Mouse (Mus musculus): ENCODE measurements around the gene Tent4b.
A peak's percentile ranks its signal among the peaks of the same experiment; 100 is the strongest.

The Tent4b gene

DNA sequence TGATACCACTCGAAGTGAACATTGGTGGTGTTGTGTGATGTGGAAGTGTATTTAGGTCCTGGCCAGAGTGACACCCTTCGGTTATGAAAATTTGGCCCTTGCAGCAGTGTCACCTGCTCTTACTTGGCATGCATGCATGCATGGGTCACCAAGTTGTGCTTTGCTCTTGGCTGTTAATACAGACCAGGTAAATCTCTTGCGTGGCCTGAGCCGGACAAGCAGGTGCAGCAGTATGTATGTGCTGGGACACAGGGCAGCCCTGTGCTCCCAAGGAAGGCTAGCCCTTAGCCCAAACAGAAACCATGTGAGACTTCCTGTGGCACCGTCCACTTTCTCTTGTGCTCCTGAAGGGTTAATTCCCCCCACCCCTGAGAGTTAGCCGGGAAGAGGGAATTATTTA is 28.8 kb downstream of the Tent4b start:
- ATAC-seq (ENCODE audit: insufficient number of reproducible peaks, low FRiP score, low TSS enrichment) = 0 out of 2 replicates have a peak, but pooled peaks have one; percentile 56

DNA sequence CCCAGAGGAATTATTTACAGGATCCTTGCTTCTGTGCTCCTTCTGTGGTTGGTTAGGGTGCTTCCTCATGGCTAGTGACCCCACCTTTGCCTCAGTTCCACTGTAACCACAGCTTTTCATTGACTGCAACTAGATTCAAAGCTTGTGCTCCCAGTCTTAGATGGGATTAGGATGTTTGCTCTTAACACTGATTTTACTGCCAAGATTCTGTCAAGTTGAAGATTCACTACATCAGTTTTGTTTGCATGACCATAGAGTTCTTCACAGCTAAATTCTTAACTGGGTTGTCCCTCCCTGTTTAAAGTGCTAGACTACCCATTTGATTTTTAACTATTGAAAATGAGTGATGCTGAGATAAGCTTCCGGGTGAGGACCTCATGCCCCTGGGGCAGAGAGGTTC is 29.3 kb downstream of the Tent4b start:
- no peak for ATAC-seq (ENCODE audit: insufficient number of reproducible peaks, low FRiP score, low TSS enrichment)

DNA sequence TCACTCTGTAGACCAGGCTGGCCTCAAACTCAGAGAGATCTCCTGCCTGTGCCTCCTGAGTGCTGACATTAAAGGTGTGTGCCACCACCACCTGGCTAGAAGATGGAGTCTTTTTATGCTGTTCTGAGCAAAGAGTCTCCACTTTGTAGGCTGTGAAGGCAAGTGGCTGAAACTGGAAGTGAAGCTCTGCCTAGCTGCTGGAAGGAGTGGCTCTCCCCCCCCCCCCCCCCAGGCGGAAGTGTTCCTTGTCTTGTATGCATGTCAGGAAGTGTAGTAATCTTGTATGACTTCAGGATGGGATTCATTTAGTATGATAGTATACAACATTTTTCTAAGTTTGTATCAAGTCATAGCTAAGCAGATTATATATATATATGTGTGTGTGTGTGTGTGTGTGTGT is 29.8 kb downstream of the Tent4b start:
- no peak for ATAC-seq (ENCODE audit: insufficient number of reproducible peaks, low FRiP score, low TSS enrichment)

DNA sequence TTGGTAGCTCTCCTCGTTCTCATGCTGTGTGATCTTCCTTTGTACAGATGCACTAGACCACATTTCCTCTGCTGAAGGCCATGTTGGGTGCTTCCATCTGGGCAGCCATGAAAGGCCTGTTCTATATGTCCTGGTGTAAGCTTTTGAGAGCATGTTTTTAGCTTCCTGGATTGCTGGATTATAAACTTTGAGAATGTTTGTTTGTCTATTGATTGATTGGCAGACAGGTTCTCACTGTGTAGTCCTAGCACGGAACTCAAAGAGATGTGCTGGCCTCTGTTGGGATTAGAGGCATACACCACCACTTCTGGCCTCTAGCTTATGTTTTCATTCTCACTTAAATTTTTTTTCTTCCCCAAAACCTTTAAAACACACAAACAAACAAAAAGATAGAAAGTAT is 37.7 kb downstream of the Tent4b start:
- no peak for ATAC-seq (ENCODE audit: insufficient number of reproducible peaks, low FRiP score, low TSS enrichment)

DNA sequence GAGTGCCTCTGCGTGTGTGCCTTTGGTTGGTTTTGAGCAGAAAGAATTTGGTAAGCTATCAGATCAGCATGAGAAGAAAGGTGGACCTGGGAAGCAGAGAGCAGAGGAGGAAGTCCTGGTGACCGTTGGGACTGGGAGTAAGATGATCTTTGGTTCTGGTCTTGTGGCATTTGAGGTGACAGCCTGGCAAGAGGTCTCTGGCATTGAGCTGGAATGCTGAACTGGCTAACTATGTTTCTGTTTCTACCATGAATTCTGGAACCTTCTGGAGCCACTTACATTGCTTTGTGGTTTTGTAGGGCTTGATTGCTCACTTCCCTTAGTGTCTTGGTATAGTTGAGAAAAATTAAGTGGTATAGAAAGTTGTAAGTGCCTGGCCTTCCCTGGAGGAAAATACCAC is 38.6 kb downstream of the Tent4b start:
- no peak for ATAC-seq (ENCODE audit: insufficient number of reproducible peaks, low FRiP score, low TSS enrichment)

DNA sequence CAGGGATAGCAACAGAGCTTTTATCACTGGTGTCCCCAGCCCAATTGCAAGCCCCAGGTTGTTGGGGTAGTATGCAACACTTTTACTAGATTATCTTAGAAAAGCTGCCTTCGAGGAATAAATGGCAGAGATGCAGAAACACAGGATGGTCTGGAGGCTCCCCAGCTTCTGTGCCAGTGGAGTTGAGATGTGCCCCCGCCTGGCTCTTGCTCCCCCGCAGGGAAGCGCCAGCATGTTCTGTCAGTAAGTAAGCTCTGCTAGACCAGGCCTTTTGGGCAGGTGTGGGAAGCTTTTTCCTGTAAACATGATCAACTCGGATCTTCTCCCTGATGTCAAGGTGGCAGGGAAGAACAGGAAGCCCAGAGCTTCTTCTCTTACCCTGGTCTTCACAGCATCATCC is 40.3 kb downstream of the Tent4b start:
- no peak for ATAC-seq (ENCODE audit: insufficient number of reproducible peaks, low FRiP score, low TSS enrichment)

DNA sequence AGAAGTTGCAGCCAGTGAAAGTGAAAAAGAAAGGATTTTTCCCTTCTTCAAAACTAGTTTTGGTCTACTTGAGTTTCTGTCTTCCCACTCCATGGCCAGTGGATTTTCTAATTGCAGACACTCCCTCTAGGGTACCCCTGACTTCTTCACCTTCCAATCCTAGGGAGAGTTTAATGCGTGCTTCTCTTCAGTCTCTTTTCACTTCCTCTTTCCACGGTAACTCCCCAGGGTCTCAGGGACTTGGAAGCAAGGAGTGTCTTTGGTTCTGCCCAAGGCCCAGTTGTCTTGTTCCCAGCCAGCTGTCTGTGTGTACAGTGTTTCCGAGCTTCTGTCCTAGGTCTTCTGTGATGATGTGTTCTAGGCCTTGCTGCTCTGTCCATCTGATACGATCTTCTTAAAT is 42.9 kb downstream of the Tent4b start:
- no peak for ATAC-seq (ENCODE audit: insufficient number of reproducible peaks, low FRiP score, low TSS enrichment)

DNA sequence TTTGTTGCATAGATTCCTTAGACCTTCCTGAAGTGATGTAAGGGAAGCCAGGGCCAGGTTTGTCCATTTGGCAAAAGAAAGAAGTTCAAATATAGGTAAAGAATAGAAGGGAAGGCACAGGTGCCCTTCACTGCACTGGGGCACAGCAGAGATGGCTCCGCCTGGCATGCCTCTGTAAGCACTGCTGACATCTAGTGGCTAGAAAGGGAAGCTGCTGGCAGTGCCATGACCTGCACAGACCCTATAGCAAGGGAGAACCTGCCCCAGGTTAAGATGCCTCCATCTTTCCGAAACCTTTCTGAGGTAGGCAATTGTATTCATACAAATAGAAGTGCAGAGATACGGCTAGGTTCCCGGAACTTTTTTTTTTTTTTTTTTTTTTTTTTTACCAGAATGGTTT is 45.3 kb downstream of the Tent4b start:
- peak; percentile 64; the same call in 1 of the 2 replicates for ATAC-seq (ENCODE audit: insufficient number of reproducible peaks, low FRiP score, low TSS enrichment)

DNA sequence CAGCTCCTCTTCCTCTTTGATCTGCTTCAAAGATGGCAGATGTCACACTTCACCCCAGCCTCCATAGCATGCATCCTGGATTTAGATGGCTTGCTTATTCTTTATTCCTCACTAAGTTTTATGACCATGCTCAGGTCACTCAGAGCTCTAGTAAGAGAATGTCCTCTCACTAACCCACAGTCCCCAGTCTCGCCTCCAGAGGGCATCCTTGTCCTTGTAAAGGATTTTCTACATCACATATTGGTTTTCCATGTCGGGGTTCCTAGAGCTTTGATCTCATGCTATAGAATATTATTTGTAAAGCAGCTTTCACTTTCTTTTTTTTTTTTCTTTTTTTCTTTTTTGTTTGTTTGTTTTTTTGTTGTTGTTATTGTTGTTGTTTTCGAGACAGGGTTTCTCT is 53.8 kb downstream of the Tent4b start:
- ATAC-seq (ENCODE audit: insufficient number of reproducible peaks, low FRiP score, low TSS enrichment) = no peak

DNA sequence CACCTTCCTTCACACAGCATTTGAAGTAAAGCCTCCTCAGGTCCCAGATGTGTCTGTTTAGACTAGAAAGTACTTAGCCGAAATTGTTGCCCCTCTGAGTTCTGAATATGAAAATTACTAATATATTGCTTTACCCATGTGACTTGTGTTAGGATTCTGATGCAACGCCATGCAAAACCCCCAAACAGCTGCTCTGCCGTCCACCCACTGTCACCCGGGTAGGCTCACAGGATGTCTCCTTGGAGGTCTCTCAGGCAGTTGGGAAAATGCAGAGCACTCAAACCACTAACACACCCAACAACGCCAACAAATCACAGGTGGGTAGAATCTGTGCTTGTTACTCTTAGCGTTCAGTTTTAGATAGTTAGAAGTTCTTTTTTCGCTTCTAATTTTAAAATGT is 55.9 kb downstream of the Tent4b start:
- no peak for ATAC-seq (ENCODE audit: insufficient number of reproducible peaks, low FRiP score, low TSS enrichment)

DNA sequence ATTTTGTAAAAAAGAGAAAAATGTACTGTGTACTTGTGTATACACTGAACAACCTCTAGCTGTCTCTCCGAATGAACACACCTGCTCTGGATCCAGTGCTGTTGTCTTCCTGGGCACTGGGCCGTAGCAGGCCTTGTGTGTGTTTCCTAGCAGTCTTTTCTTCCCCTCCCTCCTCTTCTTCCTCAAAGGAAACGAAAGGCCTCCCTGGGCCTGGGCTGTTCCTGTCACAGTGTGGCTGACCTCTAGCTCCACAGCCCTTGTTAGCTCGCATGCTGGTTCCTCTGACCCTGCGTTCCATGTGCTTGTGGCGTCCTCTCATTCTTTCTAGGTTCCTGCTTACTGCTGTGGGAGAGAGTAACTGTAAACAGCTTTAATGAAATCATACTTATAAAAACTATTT is 59.0 kb downstream of the Tent4b start:
- ATAC-seq (ENCODE audit: insufficient number of reproducible peaks, low FRiP score, low TSS enrichment) = no peak

DNA sequence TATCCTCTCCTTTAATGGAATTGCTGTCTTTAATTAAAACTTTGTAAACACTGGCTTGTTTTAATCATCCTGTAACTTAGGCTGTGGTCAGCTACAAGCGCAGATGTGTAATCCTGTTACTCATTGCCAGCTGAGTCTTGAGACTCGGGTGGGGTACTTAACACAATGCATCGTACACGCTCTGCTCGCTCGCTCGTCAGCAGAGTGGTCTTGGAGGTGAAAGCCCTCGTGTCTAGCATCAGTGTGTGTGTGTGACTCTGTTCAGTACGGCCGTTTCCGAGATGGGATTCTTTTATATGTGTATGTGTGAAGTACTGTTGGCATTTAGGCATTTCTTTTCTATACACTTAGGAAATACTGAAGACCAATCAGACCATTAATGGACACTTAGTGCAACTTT is 59.5 kb downstream of the Tent4b start:
- no peak for ATAC-seq (ENCODE audit: insufficient number of reproducible peaks, low FRiP score, low TSS enrichment)

DNA sequence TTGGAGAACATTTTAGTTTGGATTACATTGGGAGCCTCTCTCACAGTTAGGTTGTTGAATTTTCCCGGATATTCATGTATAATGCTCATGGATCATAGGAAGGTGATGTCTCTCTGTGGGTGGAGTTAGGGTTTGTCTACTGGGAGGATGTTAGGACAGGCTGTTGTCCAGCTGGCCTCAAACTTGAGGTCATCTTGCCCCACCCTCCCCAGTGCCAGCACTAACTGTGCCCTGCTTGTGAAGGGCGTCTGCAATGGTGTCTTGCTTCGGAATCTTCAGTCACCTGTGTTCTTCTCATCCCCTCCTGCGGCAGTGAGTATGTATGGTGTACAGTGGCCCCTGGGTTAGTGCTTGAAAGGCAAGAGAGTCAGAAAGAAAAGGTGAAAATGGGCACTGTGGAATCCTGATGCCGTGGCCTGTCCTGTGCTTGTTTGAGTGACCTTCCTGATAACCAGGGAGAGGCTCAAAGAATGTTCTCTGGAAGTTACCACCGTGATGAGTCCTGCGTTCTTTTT is 61.5 kb downstream of the Tent4b start:
- ATAC-seq (ENCODE audit: insufficient number of reproducible peaks, low FRiP score, low TSS enrichment) = no peak

DNA sequence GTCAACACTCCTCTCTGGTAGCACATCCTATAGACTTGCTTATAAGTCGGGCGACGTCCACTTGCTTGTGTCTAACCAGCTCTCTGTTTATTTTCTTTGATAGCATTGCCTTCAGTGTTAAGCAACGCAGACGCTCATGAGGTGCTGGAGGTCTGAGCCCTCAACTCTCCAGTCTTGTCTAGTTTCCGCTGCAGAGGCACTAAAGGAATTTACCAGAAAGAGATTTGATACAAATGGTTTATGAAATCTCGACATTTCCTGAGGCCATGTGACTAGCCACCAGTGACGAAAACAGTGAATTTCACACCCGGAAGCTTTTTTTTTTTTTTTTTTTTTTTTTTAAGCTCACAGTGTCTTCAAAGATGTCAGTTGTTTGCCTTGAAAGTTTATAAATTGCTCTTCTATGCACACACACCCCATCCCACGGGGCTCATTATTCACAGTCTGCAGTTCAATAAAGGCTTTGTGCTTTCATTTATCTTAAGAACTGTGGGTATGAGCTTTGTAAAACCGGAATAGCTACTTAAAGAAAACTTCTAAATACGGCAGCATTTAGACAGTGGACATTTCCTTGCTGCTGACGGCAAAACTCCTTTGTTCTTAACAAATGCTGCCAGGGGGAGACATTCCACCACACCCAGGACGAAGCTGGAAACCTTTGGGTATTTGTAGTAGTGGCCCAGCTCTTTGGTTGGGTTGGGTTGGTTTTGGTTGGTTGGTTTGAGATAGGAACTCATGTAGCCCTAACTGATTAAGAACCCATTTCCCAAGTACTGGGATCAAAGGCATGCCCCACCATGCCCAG is 64.0 kb downstream of the Tent4b start:
- no peak for ATAC-seq (ENCODE audit: insufficient number of reproducible peaks, low FRiP score, low TSS enrichment)

DNA sequence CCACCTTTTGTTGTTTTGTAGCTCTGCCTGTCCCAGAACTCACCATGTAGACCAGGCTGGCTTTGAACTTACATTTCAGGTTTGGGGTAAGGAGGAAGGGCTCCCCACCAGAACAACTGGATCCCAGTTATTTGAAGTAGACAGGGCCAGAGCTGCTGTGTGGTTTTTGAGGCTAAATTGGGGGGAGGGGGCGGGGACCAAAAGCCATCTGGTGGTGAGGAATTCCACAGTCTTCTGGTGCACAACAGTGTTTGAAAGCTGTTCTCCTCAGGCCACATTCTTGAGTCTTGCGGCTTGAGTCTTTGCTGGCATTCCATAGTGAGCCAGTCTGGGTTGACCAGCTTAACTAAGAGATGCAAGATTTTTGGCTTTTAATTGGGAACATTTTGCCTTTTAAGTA is 66.5 kb downstream of the Tent4b start:
- ATAC-seq (ENCODE audit: insufficient number of reproducible peaks, low FRiP score, low TSS enrichment) = no peak

DNA sequence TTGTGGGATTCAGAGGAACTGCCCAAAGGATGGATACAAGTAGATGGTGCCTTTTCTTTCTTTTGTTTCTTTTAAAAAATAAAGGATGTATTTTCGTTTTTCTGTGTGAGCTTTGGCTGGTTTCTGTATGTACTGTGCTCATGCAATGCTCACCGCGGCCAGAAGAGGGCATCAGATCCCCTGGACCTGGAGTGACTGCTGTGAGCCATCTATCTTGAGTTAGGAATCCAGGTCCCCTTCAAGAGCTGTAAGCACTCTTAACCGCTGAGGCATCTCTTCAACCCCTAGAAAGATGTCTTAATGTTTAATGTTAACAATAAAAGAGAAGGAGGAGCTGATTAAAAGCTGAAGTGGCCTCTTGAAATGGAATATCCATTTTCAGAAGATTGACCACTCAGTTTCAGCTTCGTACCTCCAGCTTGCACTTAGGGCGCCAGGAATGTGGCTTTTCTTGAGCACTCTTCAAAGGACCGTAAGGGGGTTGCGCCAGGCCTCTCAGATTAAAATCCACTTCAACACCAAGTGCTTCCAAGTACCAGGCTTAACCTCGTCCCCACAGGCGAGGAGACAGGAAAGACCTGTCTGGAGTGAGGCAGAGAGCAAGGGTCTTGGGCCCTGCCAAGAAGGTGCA is 67.3 kb downstream of the Tent4b start:
- no peak for ATAC-seq (ENCODE audit: insufficient number of reproducible peaks, low FRiP score, low TSS enrichment)

DNA sequence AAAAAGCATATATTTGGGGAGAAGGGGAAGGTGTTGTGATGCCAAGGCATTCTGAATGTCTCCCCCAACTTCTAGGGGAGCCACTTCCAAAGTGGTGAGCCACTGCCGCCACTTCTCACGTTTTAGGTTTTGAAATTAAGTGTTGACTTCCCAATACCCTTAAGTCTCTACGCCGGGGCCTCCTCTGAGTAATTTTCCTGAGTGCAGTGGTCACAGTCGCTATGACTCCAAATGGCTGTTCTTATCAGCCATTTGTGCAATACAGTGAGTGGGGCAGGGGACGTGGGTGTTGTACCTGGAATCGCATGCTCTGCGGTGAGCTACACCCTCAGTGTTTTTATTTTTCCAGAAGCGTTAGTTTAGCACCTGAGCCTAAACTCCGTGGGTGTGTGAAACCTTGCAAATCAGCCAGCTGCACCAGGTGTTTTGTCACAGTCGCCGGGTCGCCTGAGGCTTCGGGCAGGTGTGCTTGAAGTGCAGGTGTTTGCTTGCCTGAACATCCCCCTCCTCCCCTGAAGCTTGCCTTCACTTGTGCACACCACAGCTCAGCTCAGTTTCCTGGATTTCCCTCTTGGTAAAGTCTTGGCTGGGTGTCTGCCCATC is 67.9 kb downstream of the Tent4b start:
- no peak for ATAC-seq (ENCODE audit: insufficient number of reproducible peaks, low FRiP score, low TSS enrichment)

DNA sequence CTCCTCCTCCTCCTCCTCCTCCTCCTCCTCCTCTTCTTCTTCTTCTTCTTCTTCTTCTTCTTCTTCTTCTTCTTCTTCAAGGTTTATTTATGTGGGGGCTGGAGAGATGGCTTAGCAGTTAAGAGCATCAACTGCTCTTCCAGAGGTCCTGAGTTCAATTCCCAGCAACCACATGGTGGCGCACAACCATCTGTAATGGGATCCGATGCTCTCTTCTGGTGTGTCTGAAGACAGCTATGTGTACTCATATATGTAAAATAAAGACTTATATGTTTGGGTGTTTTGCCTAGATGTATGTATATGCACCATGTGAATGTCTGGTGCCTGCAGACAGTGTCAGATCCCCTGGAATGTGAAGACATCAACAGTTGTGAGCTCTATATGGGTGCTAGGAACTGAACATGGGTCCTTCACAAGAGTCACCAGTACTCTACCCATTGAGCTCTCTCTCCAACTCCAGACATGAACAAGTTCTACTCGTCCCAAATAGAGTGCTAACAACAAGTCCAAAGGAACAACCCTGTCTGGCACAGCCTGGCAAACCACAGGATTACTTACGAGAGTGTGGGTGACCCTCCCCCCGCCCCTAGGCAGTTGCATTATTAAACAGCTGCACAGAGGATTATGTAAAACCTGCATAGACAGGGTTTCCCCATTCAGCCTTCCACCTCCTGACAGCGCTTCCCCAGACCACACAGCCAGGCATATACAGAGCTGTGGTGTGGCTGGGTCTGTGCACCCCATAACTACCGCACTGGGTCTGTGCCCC is 70.3 kb downstream of the Tent4b start:
- no peak for ATAC-seq (ENCODE audit: insufficient number of reproducible peaks, low FRiP score, low TSS enrichment)

DNA sequence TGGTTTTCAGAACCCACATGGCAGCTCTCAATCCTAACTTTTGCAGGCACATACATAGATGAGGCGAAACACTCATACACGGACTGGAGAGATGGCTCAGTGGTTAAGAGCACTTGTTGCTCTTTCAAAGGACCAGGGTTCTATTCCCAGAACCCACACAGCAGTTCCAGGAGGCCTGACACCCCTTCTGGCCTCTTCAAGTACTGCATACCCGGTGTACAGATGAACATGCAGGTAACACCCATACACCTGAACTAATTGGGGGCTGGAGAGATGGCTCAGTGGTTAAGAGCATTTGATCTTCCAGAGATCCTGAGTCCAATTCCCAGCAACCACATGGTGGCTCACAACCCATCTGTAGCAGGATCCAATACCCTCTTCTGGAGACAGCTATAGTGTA is 71.1 kb downstream of the Tent4b start:
- ATAC-seq (ENCODE audit: insufficient number of reproducible peaks, low FRiP score, low TSS enrichment) = no peak

DNA sequence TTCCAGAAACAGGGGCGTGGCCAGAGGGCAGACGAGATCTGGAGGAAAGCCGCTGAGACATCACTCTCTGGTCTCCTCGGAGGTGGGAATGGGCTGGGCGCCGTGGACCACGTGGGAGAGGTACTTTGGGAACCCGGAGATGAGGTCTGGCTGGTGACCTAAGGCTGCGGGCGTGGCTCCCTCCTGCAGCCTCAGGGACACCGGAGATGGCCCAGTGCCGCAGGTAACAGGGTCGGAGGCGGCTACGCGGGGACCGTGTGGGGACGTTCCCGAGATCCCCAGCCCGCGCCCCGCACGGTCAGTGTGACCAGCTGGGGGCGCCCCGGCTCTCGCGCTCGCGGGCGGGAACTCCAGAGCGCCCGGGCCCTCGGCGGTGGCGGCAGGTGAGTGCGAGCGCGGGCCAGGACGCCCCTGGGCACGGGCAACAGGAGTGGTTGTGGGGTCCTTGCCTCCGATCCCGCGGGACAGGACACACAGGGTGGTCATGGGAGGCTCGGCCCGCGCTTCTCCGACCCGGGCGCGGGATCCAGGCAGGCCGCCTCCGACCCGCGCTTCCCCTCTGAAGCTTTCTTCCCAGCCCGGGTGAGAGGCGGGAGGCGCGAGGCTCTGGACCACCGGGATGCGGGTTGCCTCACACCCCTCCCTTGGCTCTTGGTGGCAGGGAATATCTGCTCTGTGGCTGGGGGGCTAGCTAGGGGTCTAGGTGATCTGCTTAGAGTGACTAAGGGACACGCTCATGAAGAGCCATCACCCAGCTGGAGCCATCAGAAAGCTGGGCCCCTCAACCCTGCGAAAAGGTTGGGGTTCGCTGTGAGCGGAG is 73.4 kb downstream of the Tent4b start, which contains the start of gene Adcy7:
Gene Adcy7, plus strand, starts transcription at position 173 of the 820 bp plus-strand sequence.
- peak; percentile 56 for ATAC-seq (ENCODE audit: insufficient number of reproducible peaks, low FRiP score, low TSS enrichment)
